ENCODE assay signal across 16 mouse cellular contexts in the genomic region with DNA sequence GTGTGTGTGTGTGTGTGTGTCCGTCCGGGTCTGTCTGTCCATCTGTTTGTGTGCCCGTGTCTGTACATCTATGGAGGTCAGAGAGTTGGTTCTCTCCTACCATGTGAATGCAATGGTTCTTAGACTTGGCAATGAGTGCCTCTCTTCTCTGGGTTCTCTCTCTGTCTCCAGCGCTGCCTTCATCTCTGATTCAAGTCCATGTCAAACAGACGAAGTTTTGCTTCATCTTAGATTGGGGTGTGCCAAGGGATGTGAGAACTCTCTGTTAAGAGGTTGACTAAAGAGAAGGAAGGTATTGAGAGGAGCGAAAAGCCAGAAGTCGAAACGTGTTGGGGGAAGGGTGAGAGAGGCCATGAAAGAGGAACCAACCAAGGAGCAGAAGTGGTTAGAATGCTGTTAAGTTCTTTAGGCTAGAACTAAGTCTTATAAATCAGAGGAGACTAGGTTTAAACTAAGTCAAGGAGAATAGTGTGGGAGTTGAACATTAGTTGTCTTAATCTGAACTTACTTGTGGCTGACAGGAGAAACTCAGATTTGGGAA. TPM values are rescaled to one million over a fixed set of nuclear protein-coding genes. Genes with fewer than 3 reads are reported as not detected.
DNase-seq lines count a peak whose midpoint lies in the region; TF ChIP-seq lines count a peak whose summit lies in the region.
"Had no signal": no experiment of that assay in that cellular context is flagged by ENCODE, and none has a peak within 500 bp of the region (broad histone marks: within the 10 kb centered on the region; RNA-seq: fewer than 3 reads in every experiment).

No protein-coding gene starts in this region.

- peaks cover 5 to 30% of the 10 kb centered on the region in 2 experiments; a peak in 3 of 4 replicates for H3K4me1 ChIP-seq in CH12.LX (ENCODE audit: control insufficient read depth in 1 of 2, insufficient read depth in 2 of 2)
- peaks cover 3% of the 10 kb centered on the region for H3K4me1 ChIP-seq in forebrain, embryonic 10.5 days
- H3K4me1 ChIP-seq: heart, embryonic 10.5 days; midbrain, embryonic 13.5 days had no signal

- no peak for TF ChIP-seq CTCF in CH12.LX (conservative IDR thresholded peaks at IDR 0.05 in 1 of 2, IDR thresholded peaks at IDR 0.05 in 1 of 2; ENCODE audit: low read depth in 2 of 2, low read length in 2 of 2)

- in situ Hi-C loops in CH12.LX (cut with MboI; ENCODE audit: low pct_ligation_motif_present, low pct_unique_long_range_greater_than_20kb, low sequenced_read_pairs), result no loop called here

- no peaks in the 10 kb centered on the region for H3K27me3 ChIP-seq in CH12.LX (replicated peaks)
- H3K27me3 ChIP-seq in forebrain, embryonic 10.5 days (ENCODE audit: poor library complexity, severe bottlenecking), result no peaks in the 10 kb centered on the region
- H3K27me3 ChIP-seq: midbrain, embryonic 13.5 days had no signal

- peak overlapping the region; percentile 6 to 28 (median 23) for H3K4me3 ChIP-seq in CH12.LX (replicated peaks in 1 of 3; ENCODE audit: low read depth in 2 of 3, low read length in 2 of 3, poor library complexity in 1 of 3)
- H3K4me3 ChIP-seq in forebrain, embryonic 10.5 days, result no peak overlapping the region
- H3K4me3 ChIP-seq: heart, embryonic 10.5 days; midbrain, embryonic 13.5 days had no signal

- TF ChIP-seq EP300 in CH12.LX (IDR thresholded peaks at IDR 0.05; ENCODE audit: low read length), result peak; percentile 78

- TF ChIP-seq POLR2A in CH12.LX (IDR thresholded peaks at IDR 0.05; ENCODE audit: low read depth, low read length), result peak; percentile 51; the same call in 1 of the 2 replicates

- H3K36me3 ChIP-seq in CH12.LX (replicated peaks in 1 of 2; ENCODE audit: control insufficient read depth in 1 of 2, insufficient read depth in 1 of 2, low read length in 1 of 2), result peaks cover 12 to 37% of the 10 kb centered on the region in 2 experiments
- peaks cover 27% of the 10 kb centered on the region for H3K36me3 ChIP-seq in forebrain, embryonic 10.5 days (replicated peaks)

- no peak; the same call in 1 of the 2 replicates for TF ChIP-seq RAD21 in CH12.LX (IDR thresholded peaks at IDR 0.05; ENCODE audit: low read depth, low read length)

- DNase-seq in heart, adult 8-10 months (ENCODE audit: low spot score), result peak; percentile 36
- no peak for DNase-seq in heart, postnatal 10 days
- DNase-seq in CH12.LX (ENCODE audit: extremely low read depth), result peak; percentile 84
- peak; percentile 17 for DNase-seq in lung, postnatal 10 days
- peak; percentile 2 for DNase-seq in spleen, adult 12 weeks (ENCODE audit: low spot score)
- no peak for DNase-seq in embryo, embryonic 10.5 days (ENCODE audit: low spot score)
- no peak for DNase-seq in gastrocnemius, postnatal 25 days
- DNase-seq in forebrain, embryonic 10.5 days (ENCODE audit: extremely low spot score, low spot score), result no peak
- DNase-seq: adrenal gland, postnatal 25 days; cerebellum, postnatal 25 days; right cerebral cortex, postnatal 4 days had no signal

- dilution Hi-C loops in CH12.LX (cut with MboI; ENCODE audit: extremely low pct_ligation_motif_present, extremely low pct_unique_long_range_greater_than_20kb, low sequenced_read_pairs), result no loop called here

- H3K9ac ChIP-seq in CH12.LX (ENCODE audit: insufficient read depth, low read depth), result peak overlapping the region; percentile 54
- H3K9ac ChIP-seq: midbrain, embryonic 13.5 days had no signal

- peak overlapping the region; percentile 89 for H3K27ac ChIP-seq in CH12.LX (ENCODE audit: insufficient read depth, low read depth)
- no peak overlapping the region for H3K27ac ChIP-seq in forebrain, embryonic 10.5 days
- H3K27ac ChIP-seq: heart, embryonic 10.5 days; hindbrain, postnatal 0 days; kidney, postnatal 0 days; midbrain, embryonic 13.5 days had no signal

- intact Hi-C loops in heart, postnatal 10 days (cut with DNase I), result no loop called here

- H3K4me2 ChIP-seq in CH12.LX (ENCODE audit: insufficient read depth, low read depth, poor library complexity, severe bottlenecking), result peak overlapping the region; percentile 86
- H3K4me2 ChIP-seq: midbrain, embryonic 13.5 days had no signal

- no peaks in the 10 kb centered on the region for H3K9me3 ChIP-seq in CH12.LX (replicated peaks; ENCODE audit: low read length)
- H3K9me3 ChIP-seq in forebrain, embryonic 10.5 days, result no peaks in the 10 kb centered on the region
- H3K9me3 ChIP-seq: heart, embryonic 10.5 days; midbrain, embryonic 13.5 days had no signal

- WGBS in forebrain, embryonic 10.5 days, result 91% methylated on average over 8 of the region's 8 CpGs

- H3K79me2 ChIP-seq in CH12.LX (replicated peaks; ENCODE audit: control insufficient read depth, extremely low read depth, insufficient read depth, poor library complexity, severe bottlenecking), result peaks cover 8% of the 10 kb centered on the region

TF ChIP-seq in CH12.LX, 34 proteins besides CTCF, POLR2A, EP300 and RAD21 (continues in another document):
- TF ChIP-seq GABPA (IDR thresholded peaks at IDR 0.05; ENCODE audit: insufficient replicate concordance, low read depth, low read length) (no peak), UBTF (IDR thresholded peaks at IDR 0.05; ENCODE audit: low read depth, low read length) (no peak), TBP (conservative IDR thresholded peaks at IDR 0.05; ENCODE audit: low read depth, low read length) (peak; percentile 83; the same call in 1 of the 2 replicates), JUND (conservative IDR thresholded peaks at IDR 0.05; ENCODE audit: low read depth, low read length) (no peak), RCOR1 (conservative IDR thresholded peaks at IDR 0.05; ENCODE audit: low read depth, low read length) (0 out of 2 replicates have a peak, but pooled peaks have one; percentile 68), ZNF384 (IDR thresholded peaks at IDR 0.05; ENCODE audit: low read depth, low read length) (no peak), E2F4 (IDR thresholded peaks at IDR 0.05; ENCODE audit: insufficient replicate concordance, low read depth, low read length) (peak; percentile 69; the same call in 1 of the 2 replicates), MAZ (IDR thresholded peaks at IDR 0.05; ENCODE audit: low read depth, low read length) (no peak), KAT2A (IDR thresholded peaks at IDR 0.05; ENCODE audit: insufficient replicate concordance, low read length) (0 out of 2 replicates have a peak, but pooled peaks have one; percentile 37), ZC3H11A (IDR thresholded peaks at IDR 0.05; ENCODE audit: low read depth, low read length) (no peak), MAFK (IDR thresholded peaks at IDR 0.05; ENCODE audit: insufficient replicate concordance, low read length) (no peak), CHD1 (IDR thresholded peaks at IDR 0.05; ENCODE audit: low read depth, low read length) (no peak), HCFC1 (IDR thresholded peaks at IDR 0.05; ENCODE audit: low read depth, low read length) (peak; percentile 48; the same call in 1 of the 2 replicates), MEF2A (IDR thresholded peaks at IDR 0.05; ENCODE audit: borderline replicate concordance, low read depth, low read length) (no peak; the same call in 1 of the 2 replicates), IRF4 (IDR thresholded peaks at IDR 0.05; ENCODE audit: low read depth, low read length) (peak; percentile 71), ELF1 (IDR thresholded peaks at IDR 0.05; ENCODE audit: low read depth, low read length) (no peak; the same call in 1 of the 2 replicates), PAX5 (IDR thresholded peaks at IDR 0.05; ENCODE audit: low read length) (no peak), TCF12 (IDR thresholded peaks at IDR 0.05; ENCODE audit: low read depth, low read length) (no peak; the same call in 1 of the 2 replicates), NRF1 (IDR thresholded peaks at IDR 0.05; ENCODE audit: low read depth, low read length) (no peak), ZMIZ1 (IDR thresholded peaks at IDR 0.05; ENCODE audit: low read depth, low read length) (no peak), SMC3 (IDR thresholded peaks at IDR 0.05; ENCODE audit: low read depth, low read length) (peak; percentile 19; the same call in 1 of the 2 replicates), NELFE (IDR thresholded peaks at IDR 0.05; ENCODE audit: low read depth, low read length) (0 out of 2 replicates have a peak, but pooled peaks have one; percentile 31), MYC (IDR thresholded peaks at IDR 0.05; ENCODE audit: low read depth, low read length) (peak; percentile 79; the same call in 1 of the 2 replicates), JUN (IDR thresholded peaks at IDR 0.05; ENCODE audit: insufficient read depth, low read depth, low read length) (no peak)

RNA-seq across cellular contexts. Expression of a gene that starts 21.7 kb away (rescaled TPM):
- total RNA-seq in heart, adult 8-10 months (2022), result 10 to 100 TPM; 34.7 to 38.5 (median 36.1) TPM
- 10 to 100 TPM; 50.5 to 50.6 TPM for total RNA-seq in heart, postnatal 10 days (2021)
- total RNA-seq in CH12.LX (2012; rRNA removed), result 34.1 and 37.3 TPM in 2 replicates
- total RNA-seq in CH12.LX (2014; rRNA removed), result 28.8 and 30.3 TPM in 2 replicates
- 26.8 and 32.3 TPM in 2 replicates for polyA plus RNA-seq in CH12.LX (2012; ENCODE audit: insufficient read length, low read depth)
- total RNA-seq in gastrocnemius, postnatal 25 days (2021), result 10 to 100 TPM; 18.5 to 20.8 TPM
- 16.1 and 18.2 TPM in 2 replicates for polyA plus RNA-seq in forebrain, embryonic 10.5 days (2016; fragmentation: Nextera tagmentation; extraction: Ambion mirVana)

RNA-seq across cellular contexts. Expression of a gene that starts 40.3 kb away (rescaled TPM):
- 10 to 100 TPM; 56.4 to 73.0 (median 65.0) TPM for total RNA-seq in heart, adult 8-10 months (2022)
- total RNA-seq in heart, postnatal 10 days (2021), result 10 to 100 TPM; 49.4 to 50.1 TPM
- 35.7 and 35.8 TPM in 2 replicates for total RNA-seq in CH12.LX (2012; rRNA removed)
- total RNA-seq in CH12.LX (2014; rRNA removed), result 32.6 and 33.2 TPM in 2 replicates
- polyA plus RNA-seq in CH12.LX (2012; ENCODE audit: insufficient read length, low read depth), result 30.8 and 32.9 TPM in 2 replicates
- total RNA-seq in gastrocnemius, postnatal 25 days (2021), result 10 to 100 TPM; 42.1 to 44.3 TPM
- 15.1 and 15.4 TPM in 2 replicates for polyA plus RNA-seq in forebrain, embryonic 10.5 days (2016; fragmentation: Nextera tagmentation; extraction: Ambion mirVana)

RNA-seq across cellular contexts. Expression of a gene that starts 54.5 kb away (rescaled TPM):
- total RNA-seq in heart, adult 8-10 months (2022), result not detected
- total RNA-seq in heart, postnatal 10 days (2021), result not detected
- total RNA-seq in CH12.LX (2012; rRNA removed) (not detected in 2 replicates), CH12.LX (2014; rRNA removed) (not detected in 2 replicates)
- not detected in 2 replicates for polyA plus RNA-seq in CH12.LX (2012; ENCODE audit: insufficient read length, low read depth)
- total RNA-seq in gastrocnemius, postnatal 25 days (2021), result not detected
- polyA plus RNA-seq in forebrain, embryonic 10.5 days (2016; fragmentation: Nextera tagmentation; extraction: Ambion mirVana), result 0.82 TPM in 1 of 2 replicates, not detected in the other
- total RNA-seq: adrenal gland, postnatal 25 days; hindbrain, postnatal 0 days; liver, adult 2 months had no signal
- polyA plus RNA-seq: heart, embryonic 10.5 days; hindbrain, postnatal 0 days; kidney, postnatal 0 days; liver, adult 2 months; midbrain, embryonic 13.5 days had no signal

RNA-seq across cellular contexts. Expression of a gene that starts 54.5 kb away (rescaled TPM):
- total RNA-seq in heart, adult 8-10 months (2022), result 1 to 10 TPM; 1.7 to 3.9 (median 3.4) TPM
- 10 to 100 TPM; 13.6 to 14.1 TPM for total RNA-seq in heart, postnatal 10 days (2021)
- total RNA-seq in CH12.LX (2012; rRNA removed), result 249 and 275 TPM in 2 replicates
- 344 and 367 TPM in 2 replicates for total RNA-seq in CH12.LX (2014; rRNA removed)
- 520 and 563 TPM in 2 replicates for polyA plus RNA-seq in CH12.LX (2012; ENCODE audit: insufficient read length, low read depth)
- 1 to 10 TPM; 1.9 to 3.3 TPM for total RNA-seq in gastrocnemius, postnatal 25 days (2021)
- polyA plus RNA-seq in forebrain, embryonic 10.5 days (2016; fragmentation: Nextera tagmentation; extraction: Ambion mirVana), result 364 and 375 TPM in 2 replicates

Comparison
In these comparisons a context has a peak if more than half of its experiments do, and no peak if none do; other contexts are left out.
1. DNase-seq: peak in heart, adult 8-10 months (single experiment), CH12.LX (single experiment), lung, postnatal 10 days (single experiment) and spleen, adult 12 weeks (single experiment); none in heart, postnatal 10 days (0 of 2), embryo, embryonic 10.5 days (single experiment), gastrocnemius, postnatal 25 days (single experiment) and forebrain, embryonic 10.5 days (single experiment).